Mouse (Mus musculus): ENCODE results near the gene Nup210l. TPM values are rescaled to one million over a fixed set of nuclear protein-coding genes. Genes with fewer than 3 reads are reported as not detected.

The Nup210l gene
- polyA plus RNA-seq (2016; fragmentation: Nextera tagmentation; extraction: Ambion mirVana) = 0.61 and 0.64 TPM in 2 replicates

- DNase-seq (ENCODE audit: extremely low spot score, low spot score) = no peak
- H3K4me1 ChIP-seq = no peaks in the 10 kb centered on the region
- no peak within 1 kb of the TSS for H3K4me3 ChIP-seq
- no peaks in the 10 kb centered on the region for H3K9me3 ChIP-seq
- H3K27ac ChIP-seq = no peak within 1 kb of the TSS
- WGBS = 86% methylated on average over 13 of the region's 13 CpGs
- no peaks in the 10 kb centered on the region for H3K27me3 ChIP-seq (ENCODE audit: poor library complexity, severe bottlenecking)
- peaks cover 43% of the 10 kb centered on the region for H3K36me3 ChIP-seq (replicated peaks)
These were observed at the start of gene Nup210l for GRCm38 (mm10) chr3:90103938-90104337. Gene Nup210l (plus strand): TSS chr3:90104132.

GRCm38 (mm10) chr3:90061549-90061948 is 42.4 kb upstream of the Nup210l start:
- Histone ChIP-seq H3K27me3 (ENCODE audit: poor library complexity, severe bottlenecking) (no peaks in the 10 kb centered on the region), H3K4me1 (no peaks in the 10 kb centered on the region), H3K9me3 (no peaks in the 10 kb centered on the region), H3K36me3 (replicated peaks) (peaks cover 97% of the 10 kb centered on the region), H3K4me3 (no peak overlapping the region), H3K27ac (no peak overlapping the region)
- DNase-seq (ENCODE audit: extremely low spot score, low spot score) = no peak
- 92% methylated on average over 6 of the region's 6 CpGs for WGBS

DNA sequence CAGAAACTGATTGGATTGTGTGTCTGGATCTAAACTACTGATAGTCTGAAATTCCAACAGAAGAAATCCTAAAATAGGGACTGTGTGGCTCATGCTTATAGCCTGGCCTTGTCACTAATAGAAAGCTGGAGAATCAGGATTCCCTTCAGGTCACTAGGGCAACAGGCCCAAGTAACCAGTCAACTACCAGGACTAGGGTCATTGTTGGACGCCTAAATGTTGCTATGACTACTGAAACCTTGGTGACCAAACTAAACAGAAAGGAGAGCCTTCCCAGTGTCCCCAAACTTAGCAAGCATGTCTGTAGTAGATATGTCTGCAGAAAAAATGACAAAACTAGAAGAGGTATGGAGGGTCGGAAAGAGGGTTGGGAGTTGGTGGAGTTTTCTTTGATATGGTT is 41.4 kb upstream of the Nup210l start:
- H3K4me3 ChIP-seq = no peak overlapping the region
- no peak overlapping the region for H3K27ac ChIP-seq
- no peaks in the 10 kb centered on the region for H3K4me1 ChIP-seq
- H3K36me3 ChIP-seq (replicated peaks) = peaks cover 93% of the 10 kb centered on the region
- WGBS = 81% methylated on average over 2 of the region's 2 CpGs
- H3K27me3 ChIP-seq (ENCODE audit: poor library complexity, severe bottlenecking) = no peaks in the 10 kb centered on the region
- no peak for DNase-seq (ENCODE audit: extremely low spot score, low spot score)
- no peaks in the 10 kb centered on the region for H3K9me3 ChIP-seq

GRCm38 (mm10) chr3:90064383-90064782 is 39.5 kb upstream of the Nup210l start:
- Histone ChIP-seq H3K36me3 (replicated peaks) (peaks cover 79% of the 10 kb centered on the region), H3K4me1 (no peaks in the 10 kb centered on the region), H3K9me3 (no peaks in the 10 kb centered on the region), H3K27me3 (ENCODE audit: poor library complexity, severe bottlenecking) (no peaks in the 10 kb centered on the region), H3K4me3 (no peak overlapping the region), H3K27ac (no peak overlapping the region)
- DNase-seq (ENCODE audit: extremely low spot score, low spot score) = no peak
- WGBS = 87% methylated on average over 3 of the region's 3 CpGs

- 64% methylated on average over 3 of the region's 3 CpGs for WGBS
- no peaks in the 10 kb centered on the region for H3K4me1 ChIP-seq
- peaks cover 69% of the 10 kb centered on the region for H3K36me3 ChIP-seq (replicated peaks)
- H3K9me3 ChIP-seq = no peaks in the 10 kb centered on the region
- no peak overlapping the region for H3K27ac ChIP-seq
- DNase-seq (ENCODE audit: extremely low spot score, low spot score) = peak; percentile 40
- H3K27me3 ChIP-seq (ENCODE audit: poor library complexity, severe bottlenecking) = no peaks in the 10 kb centered on the region
- H3K4me3 ChIP-seq = no peak overlapping the region
These were observed 38.4 kb upstream of the Nup210l start for GRCm38 (mm10) chr3:90065553-90065952.

GRCm38 (mm10) chr3:90067851-90068250 is 36.1 kb upstream of the Nup210l start:
- no peak for DNase-seq (ENCODE audit: extremely low spot score, low spot score)
- Histone ChIP-seq H3K27ac (no peak overlapping the region), H3K4me3 (no peak overlapping the region), H3K9me3 (no peaks in the 10 kb centered on the region), H3K4me1 (no peaks in the 10 kb centered on the region), H3K36me3 (replicated peaks) (peaks cover 46% of the 10 kb centered on the region), H3K27me3 (ENCODE audit: poor library complexity, severe bottlenecking) (no peaks in the 10 kb centered on the region)
- WGBS = 90% methylated on average over 4 of the region's 4 CpGs

GRCm38 (mm10) chr3:90069688-90070087 is 34.2 kb upstream of the Nup210l start:
- 80% methylated on average over 7 of the region's 7 CpGs for WGBS

DNA sequence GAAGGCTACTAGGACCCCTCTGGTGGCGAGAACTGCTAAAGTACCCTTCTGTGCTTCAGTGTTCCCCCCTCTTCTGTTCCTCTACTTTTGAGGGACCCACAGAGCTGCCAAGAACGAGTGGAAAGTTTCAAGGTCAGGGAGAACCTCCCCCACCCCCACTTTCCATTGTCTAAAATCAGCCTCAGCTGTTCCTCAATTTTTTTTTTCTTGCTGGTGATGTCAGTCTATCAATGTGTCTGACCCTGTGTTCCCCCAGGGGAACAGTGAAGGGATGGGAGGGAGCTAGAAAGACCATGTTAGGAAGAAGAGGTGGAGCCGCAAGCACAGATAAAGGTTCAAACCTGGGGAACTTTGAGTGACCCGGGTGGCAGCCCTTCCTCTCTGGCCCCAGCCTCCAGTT is 31.6 kb upstream of the Nup210l start, which contains the start of gene Tpm3:
Tpm3 (plus strand) TSS at position 356 of the 400 bp plus-strand sequence.
- Histone ChIP-seq H3K27me3 (ENCODE audit: poor library complexity, severe bottlenecking) (no peaks in the 10 kb centered on the region), H3K4me3 (no peak within 1 kb of the TSS), H3K36me3 (replicated peaks) (0 out of 2 replicates have a peak, but pooled peaks cover 3% of the 10 kb centered on the region), H3K27ac (no peak within 1 kb of the TSS), H3K4me1 (peaks cover 8% of the 10 kb centered on the region), H3K9me3 (no peaks in the 10 kb centered on the region)
- 82% methylated on average over 4 of the region's 4 CpGs for WGBS
- DNase-seq (ENCODE audit: extremely low spot score, low spot score) = no peak

More at GRCm38 (mm10) chr3:90069688-90070087, 34.2 kb upstream of the Nup210l start:
- Histone ChIP-seq H3K4me1 (no peaks in the 10 kb centered on the region), H3K4me3 (no peak overlapping the region), H3K27me3 (ENCODE audit: poor library complexity, severe bottlenecking) (no peaks in the 10 kb centered on the region), H3K9me3 (no peaks in the 10 kb centered on the region), H3K27ac (no peak overlapping the region), H3K36me3 (replicated peaks) (peaks cover 27% of the 10 kb centered on the region)
- no peak for DNase-seq (ENCODE audit: extremely low spot score, low spot score)

GRCm38 (mm10) chr3:90076921-90077716 is 26.8 kb upstream of the Nup210l start:
- H3K4me1 ChIP-seq = peaks cover 43% of the 10 kb centered on the region
- H3K27ac ChIP-seq = peak overlapping the region; percentile 75
- H3K9me3 ChIP-seq = no peaks in the 10 kb centered on the region
- WGBS = 8% methylated on average over 5 of the region's 5 CpGs
- no peaks in the 10 kb centered on the region for H3K27me3 ChIP-seq (ENCODE audit: poor library complexity, severe bottlenecking)
- DNase-seq (ENCODE audit: extremely low spot score, low spot score) = peak; percentile 80
- H3K36me3 ChIP-seq (replicated peaks) = peaks cover 10% of the 10 kb centered on the region
- H3K4me3 ChIP-seq = peak overlapping the region; percentile 34

GRCm38 (mm10) chr3:90078224-90078623 is 25.7 kb upstream of the Nup210l start:
- Histone ChIP-seq H3K9me3 (no peaks in the 10 kb centered on the region), H3K36me3 (replicated peaks) (peaks cover 21% of the 10 kb centered on the region), H3K27me3 (ENCODE audit: poor library complexity, severe bottlenecking) (no peaks in the 10 kb centered on the region), H3K27ac (no peak overlapping the region), H3K4me1 (peaks cover 54% of the 10 kb centered on the region), H3K4me3 (no peak overlapping the region)
- DNase-seq (ENCODE audit: extremely low spot score, low spot score) = no peak
- WGBS = 51% methylated on average over 5 of the region's 5 CpGs

GRCm38 (mm10) chr3:90079133-90079762 is 24.7 kb upstream of the Nup210l start:
- peak; percentile 97 for DNase-seq (ENCODE audit: extremely low spot score, low spot score)
- Histone ChIP-seq H3K4me3 (peak overlapping the region; percentile 88), H3K27me3 (ENCODE audit: poor library complexity, severe bottlenecking) (no peaks in the 10 kb centered on the region), H3K4me1 (peaks cover 64% of the 10 kb centered on the region), H3K9me3 (no peaks in the 10 kb centered on the region), H3K27ac (peak overlapping the region; percentile 94), H3K36me3 (replicated peaks) (peaks cover 30% of the 10 kb centered on the region)
- under 1% methylated on average over 33 of the region's 33 CpGs for WGBS

GRCm38 (mm10) chr3:90079763-90080497 is 24.0 kb upstream of the Nup210l start:
- peaks cover 36% of the 10 kb centered on the region for H3K36me3 ChIP-seq (replicated peaks)
- H3K27ac ChIP-seq = peak overlapping the region; percentile 94
- H3K27me3 ChIP-seq (ENCODE audit: poor library complexity, severe bottlenecking) = no peaks in the 10 kb centered on the region
- H3K9me3 ChIP-seq = no peaks in the 10 kb centered on the region
- peaks cover 67% of the 10 kb centered on the region for H3K4me1 ChIP-seq
- peak overlapping the region; percentile 88 for H3K4me3 ChIP-seq
- WGBS = under 1% methylated on average over 53 of the region's 53 CpGs
- peak; percentile 70 for DNase-seq (ENCODE audit: extremely low spot score, low spot score)

Data from forebrain, embryonic 10.5 days (tissue).